Mouse (Mus musculus) urinary bladder, adult 2 months (tissue): ENCODE measurements around the gene Stpg4. TPM values are rescaled to one million over a fixed set of nuclear protein-coding genes. Genes with fewer than 3 reads are reported as not detected.

Experiments used
- DNase-seq: peaks from one replicate; pipeline ENCODE4 v3.0.0; 2022; ENCODE audit warnings: low spot score
- polyA plus RNA-seq: library from polyadenylated mRNA; depleted of rRNA; stranded (reverse); fragments of >200 nt; gene quantifications from 2 replicates; pipeline ENCODE4 v1.2.3, GENCODE M21; 2012

Stpg4 gene
- polyA plus RNA-seq, 1 experiment: not detected

DNA sequence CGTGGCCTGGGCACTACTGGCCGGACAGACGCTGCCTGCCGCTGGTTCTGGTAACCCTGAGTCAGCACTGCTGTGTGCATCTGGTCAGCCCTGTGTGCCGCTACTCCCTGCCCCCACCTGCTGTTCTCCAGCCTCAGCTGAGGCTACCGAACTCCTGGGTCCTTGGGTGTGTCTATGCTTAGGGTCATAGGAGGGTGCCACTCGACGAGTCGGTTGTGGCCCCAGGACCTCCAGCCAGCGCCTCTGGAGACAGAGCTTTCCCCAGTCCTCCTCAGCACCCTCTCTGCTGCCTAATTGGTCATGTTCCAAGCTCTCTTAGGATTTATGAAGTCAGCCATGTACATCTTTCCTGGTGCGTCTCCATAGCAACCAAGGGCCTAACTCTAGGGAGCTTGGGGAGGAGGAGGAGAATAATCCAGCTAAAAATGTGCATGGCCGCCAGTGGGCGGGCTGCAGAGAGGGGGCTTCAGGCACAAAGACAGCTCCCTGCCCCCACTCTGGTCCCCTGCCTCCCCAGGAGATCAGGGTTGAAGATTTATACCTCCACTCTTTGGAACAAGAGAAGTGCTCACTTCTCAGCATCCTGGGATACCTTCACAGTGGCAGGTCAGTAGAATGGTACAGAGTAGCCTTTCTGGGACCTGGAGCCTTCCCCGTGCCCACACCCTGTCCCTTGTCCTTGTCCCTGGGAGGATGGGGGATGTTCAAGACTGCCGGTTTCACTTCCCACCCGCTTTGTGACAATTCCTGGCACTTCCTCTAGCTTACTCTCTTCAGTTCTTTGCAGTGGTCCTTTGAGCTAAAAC lies 49.0 kb downstream of the Stpg4 start:
- no peak for DNase-seq

DNA sequence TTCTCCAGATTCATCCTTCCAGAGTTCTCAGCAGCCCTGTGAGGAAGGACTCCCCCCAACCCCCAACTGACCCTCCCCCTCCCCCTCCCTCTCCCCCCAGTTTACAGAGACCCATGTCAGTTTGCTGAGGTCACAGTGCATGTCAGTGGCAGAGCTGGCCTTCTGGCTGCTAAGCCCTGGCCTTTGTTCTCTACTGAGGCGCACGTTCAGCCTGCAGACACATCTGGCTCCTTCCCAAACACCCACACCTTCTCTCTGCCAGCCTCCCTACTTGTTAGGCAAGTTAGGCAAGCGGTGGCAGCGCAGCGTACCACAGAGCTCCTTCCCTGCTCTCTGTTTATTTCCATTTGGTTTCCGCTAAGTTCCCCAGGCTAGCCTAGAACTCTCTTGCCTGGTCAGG lies 50.0 kb downstream of the Stpg4 start:
- no peak for DNase-seq

DNA sequence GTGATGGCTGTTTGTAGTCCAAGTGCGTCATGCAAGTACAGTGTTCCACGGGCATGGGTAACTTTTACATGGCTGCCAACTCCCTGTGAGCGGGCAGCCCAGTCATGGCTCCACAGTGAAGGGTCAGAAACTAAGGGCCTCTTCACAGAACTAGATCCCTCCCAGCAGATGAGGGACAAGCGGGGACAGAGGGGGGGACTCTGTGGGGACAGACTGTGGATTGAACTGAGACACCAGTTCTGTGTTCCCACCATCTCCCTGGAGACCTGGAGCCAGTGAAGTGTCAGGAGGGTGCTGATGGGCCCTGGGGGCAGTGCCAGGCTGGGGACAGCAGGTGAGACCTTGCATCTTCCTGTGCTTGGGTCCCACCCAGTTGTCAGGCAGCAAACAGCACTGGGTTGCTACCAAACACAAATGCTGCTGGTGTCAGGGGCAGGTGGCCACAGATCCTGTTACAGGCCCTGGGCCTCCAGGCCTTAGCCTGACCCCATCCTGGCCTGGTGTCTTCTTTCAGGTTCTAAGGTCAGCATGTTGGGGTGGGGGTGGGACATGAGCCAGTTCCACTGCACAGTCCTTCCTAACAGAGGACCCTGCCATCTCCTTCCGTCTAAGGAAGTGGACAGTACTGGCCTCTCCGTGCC lies 50.6 kb downstream of the Stpg4 start:
- no peak for DNase-seq

DNA sequence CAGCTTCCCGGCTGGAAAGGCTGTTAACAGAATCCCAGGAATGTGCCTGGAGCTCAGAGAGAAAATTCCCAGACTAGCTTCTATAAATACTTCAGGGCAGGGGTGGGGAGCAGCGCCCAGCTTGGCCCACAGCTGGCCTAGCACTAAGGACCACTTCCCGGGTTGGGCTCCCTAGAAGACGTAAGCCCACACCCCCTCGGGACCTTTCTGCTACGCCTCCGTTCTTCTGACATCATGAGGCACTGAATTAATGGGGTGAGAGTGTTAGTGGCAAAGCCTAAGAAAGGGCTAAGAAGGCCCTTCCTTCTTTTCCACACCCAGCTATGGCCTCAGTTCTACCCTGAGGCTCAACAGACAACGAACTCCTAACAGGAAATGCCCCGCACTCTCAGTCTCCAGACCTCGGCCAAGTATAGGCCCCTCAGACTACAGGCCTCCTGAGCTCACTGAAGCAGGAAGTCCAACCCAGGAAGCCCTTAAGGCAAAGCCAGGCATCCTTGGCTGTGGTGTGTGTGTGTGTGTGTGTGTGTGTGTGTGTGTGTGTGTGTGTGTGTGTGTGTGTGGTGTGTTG lies 51.5 kb downstream of the Stpg4 start:
- no peak for DNase-seq

DNA sequence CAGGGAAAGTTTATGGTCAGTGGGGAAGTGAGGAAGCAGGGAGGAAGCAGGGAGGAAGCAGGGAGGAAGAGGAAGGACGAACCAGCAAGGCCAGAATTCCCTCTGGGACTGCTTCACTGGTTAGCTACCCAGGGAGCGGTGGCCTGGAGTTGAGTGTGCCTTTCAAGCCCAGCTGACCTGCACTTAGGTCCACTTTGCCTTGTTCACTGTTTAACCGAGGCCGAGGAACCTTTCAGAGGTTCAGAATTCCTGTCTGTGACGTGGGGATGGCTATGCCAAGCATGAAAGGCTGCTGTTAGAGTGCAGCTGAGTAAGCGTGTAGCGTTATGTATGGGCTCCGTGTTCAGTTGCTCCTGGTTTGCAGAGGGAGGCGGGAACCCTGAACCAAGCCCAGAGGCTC lies 54.2 kb downstream of the Stpg4 start:
- DNase-seq: no peak

DNA sequence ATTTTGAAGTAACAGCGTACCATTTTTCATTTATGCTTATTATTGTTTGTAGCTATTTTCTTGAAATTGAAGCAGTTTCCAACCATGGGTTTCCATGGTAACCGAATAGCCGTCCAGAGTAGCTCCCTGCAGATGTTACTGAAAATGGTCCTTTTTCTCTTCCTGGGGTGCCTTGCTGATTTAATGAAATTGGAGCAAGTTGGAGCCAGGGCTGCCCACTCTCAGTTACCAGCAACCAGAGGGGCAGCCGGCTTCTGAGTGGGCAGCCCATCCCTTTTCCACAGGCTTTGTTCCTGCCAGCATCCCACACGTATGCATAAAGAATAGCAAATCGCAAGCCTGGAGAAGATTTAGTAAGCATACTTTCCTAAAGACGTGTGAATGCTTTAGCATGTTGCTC lies 55.4 kb downstream of the Stpg4 start:
- no peak for DNase-seq

DNA sequence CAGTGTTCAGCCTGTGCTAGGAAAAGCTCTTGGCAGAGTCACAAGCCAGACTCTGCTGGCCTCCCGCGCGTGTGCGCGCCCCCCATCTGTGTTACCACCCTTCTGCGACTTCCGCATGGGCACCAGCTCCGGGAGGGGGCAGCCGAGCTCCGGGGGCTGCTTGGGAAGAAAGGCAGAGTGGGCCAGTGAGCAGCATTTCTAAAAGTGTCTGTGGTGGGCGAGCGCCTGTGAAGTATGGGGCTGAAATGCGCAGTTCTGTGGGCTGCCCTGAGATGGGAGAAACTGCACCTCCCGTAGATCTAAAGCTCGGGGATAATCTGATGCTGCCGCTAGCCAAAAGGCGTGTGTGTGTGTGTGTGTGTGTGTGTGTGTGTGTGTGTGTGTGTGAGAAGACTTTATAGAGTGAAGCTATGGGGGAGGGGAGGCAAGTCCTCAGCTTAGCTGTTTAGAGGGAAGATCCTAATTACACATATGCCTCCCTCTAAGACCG lies 58.2 kb downstream of the Stpg4 start:
- no peak for DNase-seq

DNA sequence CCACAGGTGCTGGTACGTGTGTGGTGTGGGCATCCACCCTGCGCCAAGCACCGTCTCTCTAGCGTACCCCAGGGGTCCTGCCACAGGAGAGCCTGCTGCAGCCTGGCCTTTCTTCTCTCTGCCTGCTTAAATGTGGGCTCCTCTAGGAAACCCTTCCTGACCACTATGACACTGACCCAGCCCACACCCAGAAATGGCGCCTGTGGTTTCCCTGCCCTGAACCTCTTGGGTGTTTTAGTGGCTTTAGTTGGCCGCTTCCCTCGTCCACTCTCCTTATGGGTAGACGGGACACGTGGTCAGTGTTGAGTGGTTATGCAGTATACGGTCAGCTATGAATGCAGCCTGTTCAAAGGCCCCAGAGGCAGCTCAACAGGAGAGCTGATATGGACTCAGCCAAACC lies 59.1 kb downstream of the Stpg4 start:
- DNase-seq: no peak

DNA sequence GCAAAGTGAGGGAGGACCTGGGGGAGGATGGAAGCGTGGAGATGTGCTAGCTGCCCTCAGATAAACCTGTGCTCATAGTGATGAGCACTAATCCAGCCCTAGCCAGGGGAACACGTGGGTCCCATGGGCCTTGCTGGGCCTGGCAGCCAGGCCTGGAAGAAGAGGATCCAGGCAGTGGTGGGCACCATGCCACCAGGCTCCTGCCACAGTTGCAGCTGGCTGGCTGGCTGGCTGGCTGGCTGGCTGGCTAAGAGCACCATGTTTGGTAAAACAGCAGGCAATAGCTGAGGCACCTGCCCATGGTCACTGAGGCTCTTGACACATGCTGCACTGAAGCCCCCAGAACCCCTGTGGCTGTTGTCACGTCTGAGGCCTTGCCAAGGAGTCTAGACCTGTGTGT lies 59.9 kb downstream of the Stpg4 start:
- no peak for DNase-seq

DNA sequence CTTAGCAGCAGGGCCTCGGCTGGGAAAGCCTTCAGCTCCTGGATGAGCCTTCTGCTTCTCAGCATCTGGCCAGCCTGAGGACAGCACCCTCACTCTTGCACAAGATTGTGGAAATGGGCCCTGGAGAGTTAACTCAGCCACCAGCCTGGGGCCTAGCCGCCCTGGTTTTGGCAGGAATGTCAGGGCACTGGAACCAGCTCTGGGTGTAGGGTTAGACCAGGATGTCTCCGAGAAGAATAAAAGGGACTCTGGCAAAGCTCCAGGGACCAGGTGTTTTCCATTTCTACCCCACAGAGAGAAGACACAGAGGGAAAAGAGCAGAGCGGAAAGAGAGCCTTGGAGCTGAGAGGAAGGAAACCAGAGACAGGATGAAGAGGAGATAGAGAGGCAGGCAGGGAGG lies 60.3 kb downstream of the Stpg4 start:
- no peak for DNase-seq

DNA sequence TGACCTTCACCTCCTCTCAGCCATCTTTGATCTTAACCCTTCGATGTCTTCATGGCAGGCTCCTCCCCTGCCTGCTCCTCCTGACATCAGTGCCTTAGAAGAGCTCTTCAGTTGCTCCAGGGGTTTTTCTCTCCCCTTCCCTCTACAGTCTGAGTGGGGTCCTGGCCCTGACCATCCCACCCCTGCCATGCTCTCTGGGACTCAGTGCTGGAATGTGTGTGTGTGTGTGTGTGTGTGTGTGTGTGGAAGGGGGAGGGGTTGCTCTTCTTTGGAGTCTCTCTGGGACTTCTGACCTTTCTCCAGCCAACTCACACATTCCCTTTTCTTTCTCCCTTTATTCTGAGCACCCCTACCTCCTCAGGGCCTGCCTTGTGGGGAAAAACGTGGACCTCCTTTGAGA lies 61.0 kb downstream of the Stpg4 start:
- no peak for DNase-seq

DNA sequence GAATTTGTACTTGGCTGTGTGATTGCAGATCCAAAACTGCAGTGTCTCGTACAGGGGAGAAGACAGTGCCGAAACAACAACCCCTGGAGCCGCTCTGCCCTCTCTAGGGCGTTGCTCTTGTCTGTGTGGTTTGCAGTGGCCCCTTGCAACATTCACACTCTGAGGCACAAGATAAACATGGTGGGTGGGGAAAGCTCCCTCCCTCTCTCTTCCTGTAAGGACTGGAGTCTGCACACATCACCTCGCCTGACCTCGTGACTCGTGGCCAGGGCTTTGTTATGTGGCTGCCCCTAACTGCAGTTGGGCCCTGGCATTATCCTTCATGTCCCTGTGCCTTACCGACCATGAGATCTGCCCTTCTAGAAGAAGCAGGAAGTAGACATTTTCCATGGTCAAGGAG lies 62.3 kb downstream of the Stpg4 start:
- DNase-seq: no peak

DNA sequence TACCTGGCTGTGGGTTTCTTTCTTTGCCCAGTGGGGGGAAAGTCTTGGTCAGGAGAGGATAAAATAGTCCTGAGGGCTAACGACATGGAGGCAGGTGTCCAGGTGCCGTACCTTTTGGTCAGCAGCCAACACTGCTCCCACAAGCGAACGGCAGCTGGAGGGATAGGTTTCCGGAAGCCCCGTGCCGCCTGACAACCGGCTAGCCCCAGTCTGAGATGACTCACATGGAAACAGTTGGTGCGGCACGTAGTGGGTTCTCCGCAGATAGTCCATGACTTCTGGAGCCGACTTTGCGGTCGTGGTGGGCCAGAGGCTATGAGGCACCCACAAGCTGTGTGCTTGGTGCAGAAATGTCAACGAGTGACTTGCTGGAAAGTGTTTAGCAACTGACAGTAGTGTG lies 63.4 kb downstream of the Stpg4 start:
- no peak for DNase-seq

DNA sequence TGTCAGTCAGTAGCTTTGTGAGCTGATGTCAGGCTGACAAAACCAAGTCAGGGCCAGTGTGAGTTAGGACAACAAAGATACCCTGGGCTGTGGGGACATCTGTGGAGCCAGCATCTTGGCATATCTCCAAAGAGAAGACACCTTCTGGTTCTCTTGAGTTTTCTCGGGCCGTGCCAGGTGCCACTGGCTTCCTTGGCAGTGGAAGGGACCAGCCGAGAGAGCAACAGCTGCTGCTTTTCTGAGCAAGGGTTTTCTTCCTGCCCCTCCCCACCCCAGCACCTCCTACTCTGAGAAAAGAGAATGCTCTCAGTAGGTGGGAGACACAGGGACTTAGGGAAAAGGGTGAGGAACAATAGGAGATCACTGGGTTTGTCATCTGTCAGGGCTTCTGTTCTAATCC lies 66.4 kb downstream of the Stpg4 start:
- no peak for DNase-seq

DNA sequence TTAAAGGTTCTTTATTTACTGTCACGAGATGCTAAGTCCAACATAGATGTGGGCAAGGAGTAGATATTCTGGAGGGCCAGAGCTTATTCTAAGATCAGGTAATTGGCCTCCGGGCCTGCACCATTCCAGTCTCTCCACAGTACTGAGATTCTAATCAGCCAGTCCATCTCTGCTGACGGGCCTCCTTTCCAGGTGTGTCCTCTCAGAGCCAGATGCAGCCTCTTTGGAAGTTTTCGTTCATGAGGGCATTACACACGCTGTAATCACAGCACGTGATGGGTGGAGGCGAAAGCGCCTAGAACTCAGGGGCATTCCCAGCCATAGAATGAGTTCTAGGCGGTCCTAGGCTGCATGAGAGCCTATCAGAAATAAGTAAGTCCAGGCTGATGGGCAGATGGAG lies 70.0 kb downstream of the Stpg4 start:
- no peak for DNase-seq

DNA sequence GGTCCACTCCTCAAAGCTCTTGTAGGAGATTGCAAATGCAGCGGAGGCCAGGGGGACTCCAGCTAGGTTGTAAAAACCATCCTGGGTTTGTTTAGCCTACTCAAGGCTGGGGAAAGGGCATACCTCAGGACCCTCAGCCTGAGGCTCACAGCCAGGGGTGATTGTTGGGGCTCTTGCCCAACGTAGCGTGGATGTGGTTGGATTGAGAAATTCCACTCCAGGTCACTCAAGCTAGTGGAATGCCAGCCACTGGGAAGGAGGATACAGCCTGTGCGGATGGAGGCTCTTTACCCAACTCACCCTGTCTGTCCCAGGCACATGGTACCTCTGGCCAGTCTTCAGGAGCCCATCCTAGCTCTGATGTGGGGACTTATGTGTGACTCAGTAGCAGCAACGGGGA lies 71.3 kb downstream of the Stpg4 start:
- no peak for DNase-seq

DNA sequence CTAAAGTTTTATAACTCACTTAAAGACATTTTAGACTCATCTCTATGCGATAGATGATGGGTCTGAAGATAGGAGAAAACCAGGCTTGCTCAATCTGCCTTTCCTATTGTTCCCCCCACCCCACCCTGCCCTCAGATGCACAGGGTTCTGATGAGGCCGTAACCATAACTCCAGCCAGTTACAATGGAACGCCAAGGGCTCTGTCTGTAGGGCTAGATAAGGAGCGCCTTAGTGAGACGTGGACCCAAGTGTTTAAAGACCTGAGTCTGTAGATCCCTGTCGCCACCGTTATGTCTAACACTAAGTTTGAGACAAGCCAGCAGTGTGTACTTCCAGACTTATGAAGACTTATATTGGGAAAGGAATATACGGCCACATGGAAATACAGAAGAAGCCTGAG lies 72.1 kb downstream of the Stpg4 start:
- DNase-seq: no peak

DNA sequence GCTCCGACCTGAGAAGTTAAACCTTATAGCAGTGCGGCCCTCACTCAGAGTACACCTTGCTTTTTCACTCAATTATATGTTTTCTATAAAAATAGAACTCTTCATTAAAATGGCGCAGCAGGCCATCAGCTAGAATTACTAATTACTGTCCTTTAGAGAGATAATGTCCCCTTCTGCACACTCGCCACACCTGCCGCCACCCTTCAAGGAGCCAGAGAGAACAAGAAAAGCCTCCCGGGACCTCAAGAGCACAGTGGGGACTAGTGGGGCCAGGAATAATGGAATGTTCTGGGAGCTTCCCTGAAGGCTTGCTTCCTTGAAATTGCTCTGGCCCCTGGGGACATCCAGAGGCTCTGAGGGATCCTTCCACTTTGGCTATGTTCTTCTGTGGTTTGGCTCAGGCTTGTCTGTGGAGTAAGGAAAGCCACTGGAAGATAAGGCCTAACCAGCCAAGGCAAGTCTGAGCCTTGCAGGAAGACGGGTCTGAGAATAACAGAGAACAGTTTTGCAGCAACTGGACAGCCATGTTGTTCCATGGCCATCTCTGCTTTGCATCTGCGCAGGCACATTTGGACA lies 73.7 kb downstream of the Stpg4 start:
- DNase-seq: no peak

DNA sequence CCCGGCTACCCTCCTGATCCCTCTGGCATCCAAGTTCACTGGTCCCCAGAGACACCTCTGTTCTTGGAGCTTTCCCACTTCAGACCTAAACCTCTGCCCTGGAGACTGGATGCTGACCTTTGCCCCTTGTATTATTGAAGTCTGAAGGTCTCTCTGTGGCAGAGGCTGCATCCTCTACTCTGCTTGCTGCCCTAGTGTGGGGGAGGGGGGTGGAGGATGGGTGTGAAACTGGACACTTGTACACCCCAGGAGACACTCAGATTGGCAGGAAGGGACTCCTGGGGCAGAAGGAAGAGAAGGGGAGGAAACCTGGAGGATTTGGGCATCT lies 74.7 kb downstream of the Stpg4 start:
- DNase-seq: no peak

DNA sequence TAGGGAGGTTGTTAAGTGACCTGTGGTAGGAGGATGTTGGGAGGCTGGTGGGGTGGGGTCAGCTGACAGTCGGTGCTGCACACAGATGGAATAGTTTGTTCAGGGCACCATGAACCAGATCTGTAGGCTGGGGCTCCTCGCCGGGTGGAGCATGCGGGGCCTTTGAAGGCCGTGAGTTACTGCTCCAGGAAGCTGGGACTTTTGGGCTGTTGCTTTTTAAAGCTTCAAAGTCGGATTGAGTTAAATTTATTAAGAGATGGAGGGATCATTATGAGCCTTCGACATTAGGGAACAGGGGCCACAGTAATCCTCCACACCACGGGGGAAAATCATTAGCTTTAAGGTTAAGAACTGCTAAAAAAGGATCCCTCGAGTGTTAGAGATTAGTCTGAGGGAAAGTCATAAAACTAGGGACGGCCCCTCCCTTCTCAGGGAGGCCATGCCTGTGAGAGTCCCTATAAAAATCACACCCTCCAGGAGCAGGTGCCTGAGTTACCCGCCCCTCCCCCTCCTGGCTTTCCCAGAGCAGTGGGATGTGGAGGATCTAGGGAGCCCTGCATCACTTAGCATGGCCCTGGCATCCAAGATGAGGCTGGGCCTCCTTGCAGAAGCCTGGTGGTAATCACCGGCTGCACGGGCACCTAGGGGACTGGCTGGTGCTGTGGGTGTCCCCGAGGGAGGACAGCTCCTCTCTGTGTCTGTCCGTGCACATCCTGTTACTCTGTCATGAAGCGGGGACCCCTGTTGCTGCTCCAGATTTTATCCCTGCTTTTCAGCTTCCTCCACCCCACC lies 75.2 kb downstream of the Stpg4 start:
- no peak for DNase-seq

DNA sequence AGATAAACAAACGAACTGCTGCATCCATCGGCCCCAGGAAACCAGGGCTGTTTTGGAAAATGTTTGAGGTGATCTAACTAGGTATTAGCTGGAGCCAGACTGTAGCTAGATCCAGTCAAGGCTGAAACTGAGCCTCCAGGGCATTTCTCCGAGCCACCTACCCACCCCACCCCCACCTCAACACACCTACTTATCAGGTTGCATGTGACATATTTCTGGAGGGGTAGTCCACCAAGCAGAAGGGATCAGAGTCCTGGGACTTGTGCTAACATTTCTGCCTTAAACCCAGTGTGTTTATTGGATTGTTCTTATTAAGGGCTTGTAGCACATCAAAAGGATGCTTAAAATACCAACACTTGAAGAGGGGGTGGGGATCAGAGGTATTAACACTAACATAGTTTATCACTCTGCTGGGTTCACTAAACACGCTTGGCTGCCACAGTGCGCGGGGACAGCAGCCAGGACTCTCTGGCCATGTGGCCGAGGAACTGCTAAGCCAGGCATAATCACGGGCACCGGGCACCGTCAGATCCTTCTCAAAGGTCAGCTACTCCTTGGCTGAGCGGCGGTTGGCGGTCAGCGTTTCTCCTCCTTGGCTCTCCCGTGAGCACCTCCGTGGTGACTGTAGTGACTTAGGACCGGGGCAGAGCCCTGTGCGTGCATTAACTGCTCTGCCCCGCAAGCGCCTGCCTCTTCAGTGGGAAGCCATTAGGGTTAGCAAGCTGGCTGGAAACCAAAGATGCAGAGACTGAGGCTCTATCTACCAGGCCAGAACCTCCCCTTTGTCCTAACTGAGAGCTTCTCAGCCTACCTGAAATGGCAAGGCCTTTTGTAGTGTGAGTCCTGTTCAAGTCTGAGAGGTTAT lies 76.1 kb downstream of the Stpg4 start:
- DNase-seq: no peak
